Mouse (Mus musculus) 3T3-L1 (cell line): ENCODE results near the gene Olfr68.
"Not testable (repeated sequence)": the region's sequence is repeated elsewhere in the genome, so short reads cannot be mapped to it uniquely, and the experiment has no call there.

ENCODE experiments used
- DNase-seq: peaks from one replicate; pipeline ENCODE4 v3.0.0-alpha.2; 2015; ENCODE audit warnings: low read depth, low spot score

The Olfr68 gene

DNA sequence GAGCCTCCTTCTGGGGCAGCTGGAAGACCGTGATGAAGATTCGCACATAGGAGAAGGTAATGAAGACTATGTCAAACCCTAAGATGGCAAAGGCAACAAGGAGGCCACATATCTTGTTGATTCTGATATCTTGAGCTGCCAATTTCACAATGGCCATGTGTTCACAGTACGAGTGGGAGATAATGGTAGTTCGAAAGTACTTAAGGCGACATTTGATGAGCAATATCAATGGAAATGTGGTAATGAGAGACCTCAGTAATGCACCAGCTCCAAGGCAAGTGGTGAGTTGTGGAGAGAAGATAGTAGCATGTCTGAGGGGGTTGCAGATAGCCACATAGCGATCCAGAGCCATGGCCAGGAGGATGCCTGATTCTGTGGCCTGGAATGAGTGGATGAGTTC, 11.8 kb downstream of the Olfr68 start:
- not testable (repeated sequence) for DNase-seq

DNA sequence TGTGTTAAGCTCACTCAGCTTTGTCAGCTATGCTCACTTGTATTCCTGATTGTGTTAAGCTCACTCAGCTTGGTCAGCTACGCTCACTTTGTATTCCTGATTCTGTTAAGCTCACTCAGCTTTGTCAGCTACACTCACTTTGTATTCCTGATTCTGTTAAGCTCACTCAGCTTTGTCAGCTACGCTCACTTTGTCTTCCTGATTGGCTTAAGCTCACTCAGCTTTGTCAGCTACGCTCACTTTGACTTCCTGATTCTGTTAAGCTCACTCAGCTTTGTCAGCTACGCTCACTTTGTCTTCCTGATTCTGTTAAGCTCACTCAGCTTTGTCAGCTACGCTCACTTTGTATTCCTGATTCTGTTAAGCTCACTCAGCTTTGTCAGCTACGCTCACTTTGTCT, 17.3 kb downstream of the Olfr68 start:
- not testable (repeated sequence) for DNase-seq

DNA sequence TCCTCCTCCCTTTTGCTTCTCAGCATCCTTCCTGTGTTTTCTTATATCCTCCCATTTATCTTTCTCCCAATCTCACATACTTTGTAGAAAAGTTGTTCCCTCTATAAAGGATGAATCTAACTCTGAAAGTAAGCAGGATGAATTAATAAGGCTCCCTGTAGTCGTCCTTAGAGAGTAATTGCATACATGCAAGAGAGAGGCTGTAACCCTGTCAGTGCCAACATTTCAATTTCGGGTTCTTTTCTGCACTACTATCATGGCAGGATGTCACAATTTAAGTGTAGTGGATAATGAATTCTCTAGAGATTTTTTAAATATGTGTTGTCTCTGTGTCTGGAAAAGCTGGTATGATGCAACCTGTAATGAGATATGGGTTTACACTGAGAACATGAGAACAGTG, 22.3 kb downstream of the Olfr68 start, which contains the start of gene Olfr630:
TSS of gene Olfr630 (minus strand) at position 101 of the 400 bp plus-strand sequence.
- DNase-seq: no peak

DNA sequence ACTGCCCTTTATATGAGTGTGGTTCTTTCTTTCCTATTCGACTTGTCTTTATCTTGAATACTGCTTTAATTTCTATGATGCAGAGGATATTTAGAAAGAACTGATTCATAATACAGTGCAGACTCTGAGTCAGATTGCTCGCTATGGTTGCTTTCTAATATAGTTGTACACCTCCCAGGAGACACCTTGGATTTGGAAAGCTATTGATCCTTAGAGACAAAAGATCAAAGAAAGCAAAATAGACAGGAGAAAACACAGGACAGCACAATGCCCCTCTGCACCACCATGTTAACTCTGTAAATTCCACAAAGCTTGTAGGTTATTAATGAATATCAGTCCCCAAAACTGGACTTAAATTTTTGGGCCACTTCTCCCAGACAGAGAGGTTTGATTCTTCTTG, 34.7 kb downstream of the Olfr68 start, which contains the start of gene Olfr629:
TSS of gene Olfr629 (minus strand) at position 101 of the 400 bp plus-strand sequence.
- DNase-seq: no peak

DNA sequence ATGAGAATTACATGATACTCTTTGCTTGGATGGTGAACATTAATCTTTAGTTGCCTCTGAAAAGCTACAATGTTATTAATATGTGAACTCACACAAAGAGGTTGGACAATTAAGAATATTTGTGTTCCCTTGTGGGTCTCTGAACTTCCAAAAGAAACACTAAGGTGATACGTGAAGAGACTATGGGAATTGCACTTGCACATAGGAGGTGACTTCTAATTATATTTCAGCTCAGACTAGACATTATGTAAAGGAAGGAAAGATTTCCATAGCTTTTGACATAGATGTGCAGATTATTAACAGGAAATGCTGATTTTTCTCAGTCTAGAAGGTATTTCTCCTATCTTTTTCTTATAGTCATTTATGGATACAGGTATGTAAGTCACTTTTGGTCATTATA, 49.4 kb downstream of the Olfr68 start, which contains the start of gene Olfr628:
TSS of gene Olfr628 (plus strand) at position 301 of the 400 bp plus-strand sequence.
- DNase-seq: no peak
